Mouse (Mus musculus) small intestine, adult 2 months (tissue): ENCODE results near the gene Pex11a.

ENCODE experiments used
- CTCF ChIP-seq: fragments of 200-500 bp; IDR thresholded peaks from 2 replicates; pipeline ENCODE4 v1.5.1; 2012; ENCODE audit warnings: low read depth, mild to moderate bottlenecking, control low read depth, inconsistent platforms, low read length, moderate library complexity, mixed read lengths; ENCODE audit not compliant: insufficient replicate concordance, insufficient read length; ENCODE audit errors: extremely low read depth
- POLR2A ChIP-seq: fragments of 200-500 bp; IDR thresholded peaks from 2 replicates; pipeline ENCODE4 v1.6.1; 2012; ENCODE audit warnings: low read depth, mild to moderate bottlenecking, control low read depth, inconsistent platforms, low read length, moderate library complexity

DNA sequence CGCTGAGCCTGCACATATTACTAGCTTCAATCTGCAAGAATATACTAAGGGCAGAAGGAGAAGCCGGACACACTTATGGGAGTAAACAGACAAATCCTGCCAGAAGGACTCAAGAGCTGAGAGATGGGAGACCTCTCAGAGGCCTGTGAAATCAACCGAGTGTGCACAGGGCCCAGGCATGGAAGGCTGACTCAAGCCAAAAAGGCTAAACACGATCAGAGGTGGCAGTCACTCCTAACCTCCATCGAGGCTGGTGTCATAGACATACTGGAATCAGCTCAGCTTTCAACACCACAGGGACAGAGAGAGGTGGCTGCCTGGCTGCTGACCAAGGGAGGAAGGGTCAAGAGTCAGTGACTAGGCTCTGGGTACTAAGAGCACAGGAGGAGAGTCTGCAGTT lies 37.7 kb downstream of the Pex11a start:
- no peak for TF ChIP-seq POLR2A
- TF ChIP-seq CTCF: no peak
